Mouse (Mus musculus): ENCODE results near the gene Scn1b. TPM values are rescaled to one million over a fixed set of nuclear protein-coding genes. Genes with fewer than 3 reads are reported as not detected.
A peak's percentile ranks its signal among the peaks of the same experiment; 100 is the strongest.

The Scn1b gene
- polyA plus RNA-seq, 1 experiment from 2014 or later: 0.80 TPM

DNA sequence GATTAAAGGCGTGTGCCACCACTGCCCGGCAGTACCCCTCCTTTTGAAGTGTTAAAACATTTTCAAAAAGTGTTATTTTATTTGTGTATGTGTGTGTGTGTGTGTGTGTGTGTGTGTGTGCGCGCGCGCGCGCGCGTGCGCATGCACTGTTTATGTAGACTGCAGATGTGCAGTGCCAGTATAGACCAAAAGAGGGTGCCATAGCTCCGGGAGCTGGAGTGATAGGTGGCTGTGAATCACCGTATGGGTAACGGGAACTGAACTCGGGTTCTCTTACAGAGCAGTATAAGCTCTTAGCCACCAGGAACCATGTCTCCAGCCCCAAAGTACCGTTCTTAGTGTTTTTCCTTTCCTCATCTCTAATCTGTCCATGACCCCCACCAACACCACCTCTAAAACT is 18.1 kb upstream of the Scn1b start:
- WGBS: 96% methylated on average over 16 of the region's 16 CpGs
- Histone ChIP-seq H3K4me1 (peaks cover 27% of the 10 kb centered on the region), H3K4me3 (no peak overlapping the region), H3K36me3 (peaks cover 78% of the 10 kb centered on the region), H3K27me3 (ENCODE audit: low read depth, poor library complexity, severe bottlenecking) (no peaks in the 10 kb centered on the region), H3K27ac (replicated peaks) (no peak overlapping the region), H3K9me3 (replicated peaks) (0 out of 2 replicates have a peak, but pooled peaks cover 5% of the 10 kb centered on the region)
- DNase-seq (ENCODE audit: low spot score): no peak

DNA sequence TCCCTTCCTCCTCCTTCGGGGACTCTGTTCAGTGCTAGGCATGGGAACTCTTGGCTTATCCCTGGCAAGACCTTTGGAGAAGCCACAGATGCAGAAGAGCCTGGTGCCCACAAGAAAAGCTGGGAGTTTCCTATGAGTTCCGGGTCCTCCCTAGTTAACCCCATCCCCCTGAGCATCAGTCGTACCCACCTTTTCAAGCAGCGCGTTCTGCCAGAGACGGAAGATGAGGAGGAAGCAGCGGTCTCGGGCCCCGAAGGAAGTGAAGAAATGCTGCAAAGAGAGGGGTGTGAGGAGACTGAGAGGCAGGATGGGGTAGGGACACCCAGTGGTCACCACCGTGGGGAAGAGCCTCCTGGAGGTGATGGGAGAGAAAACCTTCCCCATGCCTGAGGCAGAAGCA is 14.1 kb upstream of the Scn1b start:
- Histone ChIP-seq H3K27ac (replicated peaks) (no peak overlapping the region), H3K27me3 (ENCODE audit: low read depth, poor library complexity, severe bottlenecking) (no peaks in the 10 kb centered on the region), H3K36me3 (peaks cover 100% of the 10 kb centered on the region), H3K4me1 (no peaks in the 10 kb centered on the region), H3K9me3 (replicated peaks) (0 out of 2 replicates have a peak, but pooled peaks cover 5% of the 10 kb centered on the region), H3K4me3 (no peak overlapping the region)
- 95% methylated on average over 10 of the region's 10 CpGs for WGBS
- no peak for DNase-seq (ENCODE audit: low spot score)

DNA sequence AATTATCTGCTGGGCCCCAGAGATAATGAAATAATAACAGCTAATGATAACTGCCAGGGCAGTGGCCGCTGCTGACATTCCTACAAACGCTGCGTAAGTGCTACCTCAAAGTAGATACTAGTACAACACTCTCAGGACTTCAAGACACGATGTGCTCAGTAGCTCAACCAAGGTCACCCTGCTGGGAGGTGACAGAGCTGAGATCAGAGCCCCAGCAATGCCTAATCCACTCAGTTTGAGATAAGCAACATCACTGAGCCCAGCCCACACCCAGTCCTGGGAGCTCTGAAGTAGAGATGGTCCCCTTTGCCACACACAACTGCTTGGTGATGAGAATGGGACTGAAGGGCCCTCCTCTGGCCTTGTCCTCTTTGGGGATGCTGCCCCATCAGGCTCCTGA is 13.5 kb upstream of the Scn1b start:
- peaks cover 100% of the 10 kb centered on the region for H3K36me3 ChIP-seq
- 93% methylated on average over 4 of the region's 4 CpGs for WGBS
- no peaks in the 10 kb centered on the region for H3K4me1 ChIP-seq
- no peak overlapping the region for H3K27ac ChIP-seq (replicated peaks)
- H3K4me3 ChIP-seq: no peak overlapping the region
- no peaks in the 10 kb centered on the region for H3K27me3 ChIP-seq (ENCODE audit: low read depth, poor library complexity, severe bottlenecking)
- no peak for DNase-seq (ENCODE audit: low spot score)
- 0 out of 2 replicates have a peak, but pooled peaks cover 3% of the 10 kb centered on the region for H3K9me3 ChIP-seq (replicated peaks)

DNA sequence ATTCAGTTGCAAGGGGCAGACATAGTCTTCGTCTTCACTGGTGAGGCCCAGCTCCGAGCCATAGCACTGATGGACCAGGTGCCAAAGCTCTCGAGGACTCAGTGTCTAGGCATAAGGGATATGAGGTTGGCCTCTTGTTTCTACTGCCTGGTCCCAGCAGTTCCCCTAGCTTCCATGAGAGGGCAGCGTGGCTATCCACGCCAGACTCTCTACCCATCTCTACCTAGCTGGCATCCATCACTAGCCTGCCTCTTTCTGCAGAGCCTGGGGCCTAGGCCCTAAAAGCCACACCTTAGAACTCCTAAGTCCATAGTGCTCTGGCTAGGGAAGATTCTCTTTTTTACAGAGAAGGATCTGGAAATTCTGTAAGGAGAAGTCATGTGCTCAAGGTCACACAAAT is 13.0 kb upstream of the Scn1b start:
- WGBS: 64% methylated on average over 5 of the region's 5 CpGs
- peak; percentile 43 for DNase-seq (ENCODE audit: low spot score)
- Histone ChIP-seq H3K9me3 (replicated peaks) (no peaks in the 10 kb centered on the region), H3K27ac (replicated peaks) (no peak overlapping the region), H3K4me1 (no peaks in the 10 kb centered on the region), H3K36me3 (peaks cover 100% of the 10 kb centered on the region), H3K27me3 (ENCODE audit: low read depth, poor library complexity, severe bottlenecking) (no peaks in the 10 kb centered on the region), H3K4me3 (no peak overlapping the region)

DNA sequence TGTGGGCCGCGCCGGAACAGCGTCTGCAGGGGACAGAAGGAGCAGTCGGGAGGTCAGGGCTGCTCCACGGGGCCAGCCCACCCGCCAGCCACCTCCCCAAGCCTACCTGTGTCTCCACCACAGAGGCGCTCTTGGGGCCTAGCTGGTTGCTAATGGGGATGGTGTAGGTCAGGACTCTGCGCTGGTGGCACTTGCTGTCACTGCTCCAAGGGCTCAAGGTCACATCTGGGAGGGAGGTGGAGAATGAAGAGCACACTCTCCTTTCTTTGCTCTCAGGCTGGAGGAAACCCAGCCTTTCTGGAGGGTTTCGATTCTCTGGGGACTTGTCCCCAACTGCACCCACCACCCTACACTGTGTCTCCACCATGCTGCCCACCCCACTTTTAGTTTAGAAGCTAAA is 8.9 kb upstream of the Scn1b start:
- WGBS: 96% methylated on average over 10 of the region's 10 CpGs
- peaks cover 100% of the 10 kb centered on the region for H3K36me3 ChIP-seq

DNA sequence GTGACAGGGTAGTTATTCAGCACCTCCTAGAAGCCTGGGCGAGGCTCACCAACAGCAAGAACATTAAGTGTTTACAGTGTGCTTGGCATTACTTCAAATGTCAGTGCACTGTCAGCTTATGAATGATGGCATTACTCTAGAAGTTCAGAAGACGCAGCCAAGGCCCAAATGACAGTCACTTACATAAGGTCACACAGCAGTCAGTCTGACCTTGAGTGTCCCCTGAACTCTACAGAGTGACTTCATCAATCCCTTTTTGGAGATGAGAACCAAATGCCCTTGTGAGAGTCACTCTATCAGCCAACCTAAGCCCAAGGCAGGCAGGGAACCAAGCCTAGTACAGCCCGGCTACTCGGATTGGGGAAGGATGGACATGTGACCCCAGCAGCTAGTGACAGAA is 5.1 kb upstream of the Scn1b start:
- peaks cover 88% of the 10 kb centered on the region for H3K36me3 ChIP-seq
- H3K27me3 ChIP-seq (ENCODE audit: low read depth, poor library complexity, severe bottlenecking): peaks cover 27% of the 10 kb centered on the region
- WGBS: 97% methylated on average over 4 of the region's 4 CpGs
- no peak overlapping the region for H3K4me3 ChIP-seq
- H3K4me1 ChIP-seq: peaks cover 7% of the 10 kb centered on the region
- no peaks in the 10 kb centered on the region for H3K9me3 ChIP-seq (replicated peaks)
- no peak for DNase-seq (ENCODE audit: low spot score)
- no peak overlapping the region for H3K27ac ChIP-seq (replicated peaks)

More for the DNA sequence above, 8.9 kb upstream of the Scn1b start:
- Histone ChIP-seq H3K4me1 (no peaks in the 10 kb centered on the region), H3K4me3 (no peak overlapping the region), H3K27me3 (ENCODE audit: low read depth, poor library complexity, severe bottlenecking) (no peaks in the 10 kb centered on the region), H3K27ac (replicated peaks) (no peak overlapping the region), H3K9me3 (replicated peaks) (no peaks in the 10 kb centered on the region)
- DNase-seq (ENCODE audit: low spot score): no peak

DNA sequence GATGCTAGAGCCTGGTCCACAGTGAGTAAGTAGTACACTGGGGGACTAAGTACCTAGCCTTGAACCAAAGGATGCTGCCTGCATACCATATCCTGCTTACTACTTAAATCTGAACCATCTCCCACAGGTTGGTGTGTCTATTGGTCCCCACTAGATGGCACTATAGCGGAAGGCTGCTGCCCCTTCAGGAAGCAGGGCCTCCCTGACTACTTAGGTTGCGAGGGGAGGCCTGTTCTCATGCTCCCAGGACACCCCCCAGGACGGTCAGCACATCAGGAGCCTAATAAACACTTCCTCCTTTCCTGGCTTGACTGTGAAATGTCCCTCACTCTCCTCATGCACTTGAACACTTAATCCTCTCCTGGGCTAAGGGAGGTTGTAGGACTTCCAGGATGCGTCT is 4.0 kb upstream of the Scn1b start:
- Histone ChIP-seq H3K27me3 (ENCODE audit: low read depth, poor library complexity, severe bottlenecking) (peaks cover 37% of the 10 kb centered on the region), H3K4me3 (no peak overlapping the region), H3K9me3 (replicated peaks) (no peaks in the 10 kb centered on the region), H3K27ac (replicated peaks) (no peak overlapping the region), H3K36me3 (peaks cover 78% of the 10 kb centered on the region), H3K4me1 (peaks cover 16% of the 10 kb centered on the region)
- WGBS: 41% methylated on average over 4 of the region's 4 CpGs
- DNase-seq (ENCODE audit: low spot score): peak; percentile 38

DNA sequence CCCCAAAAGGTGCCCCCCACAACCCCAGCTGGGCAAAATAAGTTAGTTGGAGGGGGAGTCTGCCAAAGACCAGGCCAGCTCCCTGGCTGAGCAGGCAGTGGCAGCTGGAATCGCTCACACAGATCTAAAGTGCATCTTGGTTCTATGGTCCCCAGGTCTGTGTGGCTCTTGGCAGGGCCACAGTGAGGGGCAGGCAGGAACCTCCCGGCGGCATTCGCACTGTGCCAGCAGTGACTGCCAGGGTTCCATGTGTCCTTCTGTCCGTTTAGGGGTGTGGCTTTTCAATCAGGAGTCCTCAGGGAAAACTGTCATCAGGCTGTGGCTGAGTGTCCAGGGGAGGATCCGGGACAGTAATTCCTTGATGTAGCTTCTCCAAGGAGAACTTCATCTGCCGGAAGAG is 3.4 kb upstream of the Scn1b start:
- DNase-seq (ENCODE audit: low spot score): no peak
- 92% methylated on average over 7 of the region's 7 CpGs for WGBS
- peaks cover 44% of the 10 kb centered on the region for H3K27me3 ChIP-seq (ENCODE audit: low read depth, poor library complexity, severe bottlenecking)
- peaks cover 72% of the 10 kb centered on the region for H3K36me3 ChIP-seq
- no peak overlapping the region for H3K27ac ChIP-seq (replicated peaks)
- H3K4me3 ChIP-seq: no peak overlapping the region
- no peaks in the 10 kb centered on the region for H3K9me3 ChIP-seq (replicated peaks)
- peaks cover 16% of the 10 kb centered on the region for H3K4me1 ChIP-seq

DNA sequence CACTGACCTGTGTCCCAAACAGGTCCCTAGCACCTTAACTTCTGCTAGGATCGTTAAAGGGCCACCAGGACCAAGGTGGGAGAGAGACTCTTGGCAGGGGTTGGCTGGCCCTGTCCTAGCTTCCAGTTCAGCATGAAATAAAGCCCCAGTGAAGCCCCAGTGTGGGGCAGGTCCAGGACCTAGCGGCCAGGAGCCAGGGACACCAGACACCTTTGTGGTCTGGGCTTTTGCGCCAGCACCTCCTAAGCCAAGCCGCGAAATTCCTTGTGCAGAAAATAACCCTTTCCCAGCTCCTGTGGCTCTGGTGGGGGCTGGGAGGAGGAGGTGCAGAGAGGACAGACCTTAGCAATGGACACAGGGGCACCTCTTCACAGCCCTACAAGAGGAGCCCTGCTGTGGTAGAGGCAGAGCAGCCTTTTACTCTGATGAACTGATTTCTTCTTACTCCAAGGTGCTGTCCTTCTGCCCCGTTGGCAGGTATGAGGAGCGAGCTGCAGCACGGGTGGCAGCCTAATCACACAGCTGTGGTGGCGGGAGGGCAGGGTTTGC is 1.4 kb upstream of the Scn1b start:
- Histone ChIP-seq H3K9me3 (replicated peaks) (no peaks in the 10 kb centered on the region), H3K27ac (replicated peaks) (no peak overlapping the region), H3K27me3 (ENCODE audit: low read depth, poor library complexity, severe bottlenecking) (peaks cover 56% of the 10 kb centered on the region), H3K4me1 (peaks cover 16% of the 10 kb centered on the region), H3K36me3 (peaks cover 52% of the 10 kb centered on the region), H3K4me3 (no peak overlapping the region)
- WGBS: 68% methylated on average over 9 of the region's 9 CpGs
- DNase-seq (ENCODE audit: low spot score): no peak

DNA sequence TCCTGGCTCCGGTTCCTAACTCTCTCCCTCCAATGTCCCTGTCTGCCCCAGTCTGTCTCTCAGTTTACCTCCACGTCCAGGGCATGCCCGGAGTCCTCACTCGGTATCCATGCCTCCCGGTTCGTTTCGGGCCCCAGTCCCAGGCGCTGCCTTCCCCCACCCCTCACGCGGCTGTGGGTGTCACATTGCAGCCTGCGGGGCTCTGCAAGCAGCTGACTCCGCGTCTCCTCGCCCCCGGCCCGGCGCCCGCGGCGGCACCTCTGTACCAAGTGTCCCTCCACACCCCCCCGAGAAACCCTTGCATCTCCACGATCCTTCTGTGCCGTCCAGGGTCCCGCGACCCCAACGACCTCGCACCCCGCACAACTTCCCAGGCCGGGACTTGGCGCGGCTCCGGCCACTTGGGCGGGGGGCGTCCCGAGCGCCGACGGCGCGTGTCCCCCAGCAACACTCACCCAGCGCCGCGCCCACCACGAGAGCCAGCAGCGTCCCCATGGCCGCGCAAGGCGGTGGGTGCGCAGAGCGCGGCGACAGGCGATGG is 522 bp downstream of the Scn1b start:
- Histone ChIP-seq H3K4me1 (peaks cover 16% of the 10 kb centered on the region), H3K36me3 (peaks cover 33% of the 10 kb centered on the region), H3K27me3 (ENCODE audit: low read depth, poor library complexity, severe bottlenecking) (peaks cover 56% of the 10 kb centered on the region), H3K27ac (replicated peaks) (peak overlapping the region; percentile 42), H3K4me3 (peak overlapping the region; percentile 63), H3K9me3 (replicated peaks) (no peaks in the 10 kb centered on the region)
- WGBS: 1% methylated on average over 53 of the region's 53 CpGs
- DNase-seq (ENCODE audit: low spot score): peak; percentile 27

DNA sequence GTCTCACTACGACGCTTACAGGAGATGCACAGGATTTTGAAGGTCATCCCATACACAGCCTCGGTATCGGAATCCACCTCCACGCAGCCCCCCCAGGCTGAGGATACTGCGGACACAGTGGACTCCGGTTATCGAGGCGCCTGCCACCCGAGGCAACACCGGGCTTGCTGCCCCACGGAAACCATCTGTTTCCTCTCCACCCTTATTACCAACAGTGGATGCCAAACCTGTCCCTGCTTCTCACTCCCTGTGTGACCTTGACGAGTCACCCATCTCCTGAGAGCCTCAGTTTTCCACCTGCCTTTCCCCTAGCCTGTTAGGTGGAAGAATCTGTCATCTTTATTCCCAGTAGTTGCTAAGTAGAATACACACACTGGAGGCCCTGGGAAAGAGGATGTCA is 1.7 kb downstream of the Scn1b start:
- H3K36me3 ChIP-seq: peaks cover 21% of the 10 kb centered on the region
- WGBS: 86% methylated on average over 13 of the region's 13 CpGs
- H3K4me1 ChIP-seq: peaks cover 16% of the 10 kb centered on the region
- H3K4me3 ChIP-seq: no peak overlapping the region
- no peaks in the 10 kb centered on the region for H3K9me3 ChIP-seq (replicated peaks)
- H3K27ac ChIP-seq (replicated peaks): no peak overlapping the region
- H3K27me3 ChIP-seq (ENCODE audit: low read depth, poor library complexity, severe bottlenecking): peaks cover 56% of the 10 kb centered on the region
- DNase-seq (ENCODE audit: low spot score): no peak

DNA sequence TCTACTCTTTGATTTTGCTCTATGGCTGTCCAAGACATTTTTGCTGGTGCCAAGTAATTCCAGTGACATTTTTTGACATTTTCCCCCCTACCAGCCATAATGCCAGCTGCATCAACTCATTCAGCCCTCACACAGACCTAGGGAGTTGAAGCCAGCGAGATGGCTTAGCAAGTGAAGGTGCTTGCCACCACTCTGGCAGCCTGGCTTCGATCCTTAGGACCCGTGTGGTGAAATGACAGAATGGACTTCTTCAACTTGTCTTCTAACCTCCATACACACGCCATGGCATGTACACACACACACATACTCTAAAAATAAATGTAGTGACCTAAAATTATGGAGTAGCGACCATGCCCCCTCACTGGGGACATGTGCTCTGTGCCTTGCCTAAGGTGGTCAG is 2.4 kb downstream of the Scn1b start:
- DNase-seq (ENCODE audit: low spot score): no peak
- WGBS: 84% methylated on average over 5 of the region's 5 CpGs
- Histone ChIP-seq H3K27me3 (ENCODE audit: low read depth, poor library complexity, severe bottlenecking) (peaks cover 55% of the 10 kb centered on the region), H3K4me1 (peaks cover 16% of the 10 kb centered on the region), H3K36me3 (peaks cover 14% of the 10 kb centered on the region), H3K9me3 (replicated peaks) (no peaks in the 10 kb centered on the region), H3K4me3 (no peak overlapping the region), H3K27ac (replicated peaks) (no peak overlapping the region)

DNA sequence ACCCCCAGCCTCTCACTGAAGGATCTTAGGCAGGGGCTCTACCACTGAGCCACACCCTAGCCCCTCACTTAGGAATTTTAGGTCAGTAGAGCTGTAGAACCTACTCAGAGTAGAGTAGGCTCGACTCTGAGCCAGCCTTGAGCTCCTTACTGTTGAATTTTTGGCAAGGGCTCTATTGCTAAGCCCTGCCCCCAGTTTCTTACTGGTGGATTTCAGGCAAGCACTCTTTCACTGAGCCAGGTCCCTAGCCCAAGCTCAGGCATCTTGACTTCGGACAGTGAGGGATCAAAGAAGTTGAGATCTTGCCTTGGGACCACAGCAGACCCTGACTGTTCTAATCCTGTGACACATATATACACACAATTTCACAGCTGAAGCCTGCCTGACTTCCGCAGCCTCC is 3.1 kb downstream of the Scn1b start:
- H3K9me3 ChIP-seq (replicated peaks): no peaks in the 10 kb centered on the region
- no peak for DNase-seq (ENCODE audit: low spot score)
- H3K4me1 ChIP-seq: peaks cover 16% of the 10 kb centered on the region
- H3K36me3 ChIP-seq: peaks cover 7% of the 10 kb centered on the region
- 87% methylated on average over 3 of the region's 3 CpGs for WGBS
- H3K27me3 ChIP-seq (ENCODE audit: low read depth, poor library complexity, severe bottlenecking): peaks cover 48% of the 10 kb centered on the region
- no peak overlapping the region for H3K27ac ChIP-seq (replicated peaks)
- H3K4me3 ChIP-seq: no peak overlapping the region

Measured in midbrain, embryonic 10.5 days (tissue).